Mouse (Mus musculus): ENCODE data around the gene Stk11.

Stk11 gene

DNA sequence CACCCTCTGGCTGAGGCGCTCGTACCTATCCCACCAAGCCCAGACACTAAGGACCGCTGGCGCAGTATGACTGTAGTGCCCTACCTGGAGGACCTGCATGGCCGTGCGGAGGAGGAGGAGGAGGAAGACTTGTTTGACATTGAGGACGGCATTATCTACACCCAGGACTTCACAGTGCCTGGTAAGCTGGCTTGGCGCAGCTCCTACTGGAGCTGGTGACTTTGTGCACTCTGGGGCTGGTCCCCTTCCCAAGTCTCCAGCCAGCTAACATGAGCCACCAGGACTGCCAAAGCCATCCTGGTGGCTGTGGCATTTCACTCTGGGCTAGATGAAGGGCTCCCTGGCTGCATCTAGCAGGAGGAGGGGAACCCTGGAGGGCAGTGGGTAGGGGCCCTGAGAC is 12.3 kb downstream of the Stk11 start:
- H3K27me3 ChIP-seq (ENCODE audit: insufficient read depth, low read length): no peaks in the 10 kb centered on the region
- no peak overlapping the region for H3K4me3 ChIP-seq (replicated peaks; ENCODE audit: low read length)
- H3K36me3 ChIP-seq (ENCODE audit: insufficient read depth, low read length): peaks cover 98% of the 10 kb centered on the region
- H3K9me3 ChIP-seq (ENCODE audit: low read length): no peaks in the 10 kb centered on the region
- no peak for TF ChIP-seq NANOG (IDR thresholded peaks at IDR 0.05; ENCODE audit: borderline replicate concordance, low read length)
- TF ChIP-seq CTCF (conservative IDR thresholded peaks at IDR 0.05; ENCODE audit: low read length): no peak
- peaks cover 94% of the 10 kb centered on the region for H3K4me1 ChIP-seq (replicated peaks; ENCODE audit: low read depth, low read length)

DNA sequence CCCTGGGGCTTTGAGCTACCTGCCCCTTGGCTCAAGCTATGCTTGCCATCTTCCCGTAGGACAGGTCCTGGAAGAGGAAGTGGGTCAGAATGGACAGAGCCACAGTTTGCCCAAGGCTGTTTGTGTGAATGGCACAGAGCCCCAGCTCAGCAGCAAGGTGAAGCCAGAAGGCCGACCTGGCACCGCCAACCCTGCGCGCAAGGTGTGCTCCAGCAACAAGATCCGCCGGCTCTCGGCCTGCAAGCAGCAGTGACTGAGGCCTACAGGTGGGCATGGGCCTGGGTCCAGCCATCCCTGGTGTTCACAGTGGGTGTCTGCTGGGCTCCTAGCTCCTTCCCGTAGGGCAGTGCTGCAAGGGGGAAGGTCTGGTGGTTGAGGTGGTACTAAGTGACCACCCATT is 14.2 kb downstream of the Stk11 start:
- Histone ChIP-seq H3K4me3 (replicated peaks; ENCODE audit: low read length) (peak overlapping the region; percentile 35; the same call in 1 of the 2 replicates), H3K27me3 (ENCODE audit: insufficient read depth, low read length) (no peaks in the 10 kb centered on the region), H3K4me1 (replicated peaks; ENCODE audit: low read depth, low read length) (peaks cover 88% of the 10 kb centered on the region), H3K9me3 (ENCODE audit: low read length) (no peaks in the 10 kb centered on the region), H3K36me3 (ENCODE audit: insufficient read depth, low read length) (peaks cover 98% of the 10 kb centered on the region)
- TF ChIP-seq NANOG (IDR thresholded peaks at IDR 0.05; ENCODE audit: borderline replicate concordance, low read length) (no peak), CTCF (conservative IDR thresholded peaks at IDR 0.05; ENCODE audit: low read length) (no peak), POU5F1 (IDR thresholded peaks at IDR 0.05; ENCODE audit: borderline replicate concordance, low read length) (no peak)

DNA sequence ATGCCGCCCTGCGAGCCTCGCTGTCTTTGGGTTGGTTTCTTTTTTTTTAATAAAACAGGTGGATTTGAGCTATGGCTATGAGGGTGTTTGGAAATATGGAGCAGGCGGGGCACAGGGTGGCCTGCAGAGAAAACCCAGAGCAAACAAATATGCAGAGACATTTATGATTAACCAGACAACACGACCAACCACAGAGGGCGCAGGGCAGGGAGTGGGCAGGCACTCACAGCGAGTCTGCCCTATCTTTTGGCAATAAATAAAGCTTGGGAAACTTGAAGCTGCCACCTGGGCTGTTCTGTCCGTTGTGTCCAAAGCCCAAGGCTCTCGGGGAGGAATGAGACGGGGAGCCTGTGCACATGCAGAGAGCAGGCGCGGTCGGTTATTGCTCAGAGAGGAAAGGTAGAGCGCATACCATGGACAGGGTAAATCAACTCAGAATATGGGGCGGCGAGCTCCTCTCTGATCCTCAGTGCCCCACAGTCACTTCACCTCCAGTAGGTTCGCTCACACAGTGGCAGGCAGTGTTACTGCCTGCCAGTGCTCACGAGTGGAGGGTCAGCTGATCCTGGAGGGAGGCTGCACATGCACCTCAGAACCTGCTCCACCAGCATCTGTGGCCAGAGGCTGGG is 14.9 kb downstream of the Stk11 start:
- H3K27me3 ChIP-seq (ENCODE audit: insufficient read depth, low read length): no peaks in the 10 kb centered on the region
- peak overlapping the region; percentile 62 for H3K4me3 ChIP-seq (replicated peaks; ENCODE audit: low read length)
- peaks cover 88% of the 10 kb centered on the region for H3K4me1 ChIP-seq (replicated peaks; ENCODE audit: low read depth, low read length)
- TF ChIP-seq NANOG (IDR thresholded peaks at IDR 0.05; ENCODE audit: borderline replicate concordance, low read length) (no peak), CTCF (conservative IDR thresholded peaks at IDR 0.05; ENCODE audit: low read length) (no peak), POU5F1 (IDR thresholded peaks at IDR 0.05; ENCODE audit: borderline replicate concordance, low read length) (no peak)
- no peaks in the 10 kb centered on the region for H3K9me3 ChIP-seq (ENCODE audit: low read length)
- H3K36me3 ChIP-seq (ENCODE audit: insufficient read depth, low read length): peaks cover 98% of the 10 kb centered on the region

DNA sequence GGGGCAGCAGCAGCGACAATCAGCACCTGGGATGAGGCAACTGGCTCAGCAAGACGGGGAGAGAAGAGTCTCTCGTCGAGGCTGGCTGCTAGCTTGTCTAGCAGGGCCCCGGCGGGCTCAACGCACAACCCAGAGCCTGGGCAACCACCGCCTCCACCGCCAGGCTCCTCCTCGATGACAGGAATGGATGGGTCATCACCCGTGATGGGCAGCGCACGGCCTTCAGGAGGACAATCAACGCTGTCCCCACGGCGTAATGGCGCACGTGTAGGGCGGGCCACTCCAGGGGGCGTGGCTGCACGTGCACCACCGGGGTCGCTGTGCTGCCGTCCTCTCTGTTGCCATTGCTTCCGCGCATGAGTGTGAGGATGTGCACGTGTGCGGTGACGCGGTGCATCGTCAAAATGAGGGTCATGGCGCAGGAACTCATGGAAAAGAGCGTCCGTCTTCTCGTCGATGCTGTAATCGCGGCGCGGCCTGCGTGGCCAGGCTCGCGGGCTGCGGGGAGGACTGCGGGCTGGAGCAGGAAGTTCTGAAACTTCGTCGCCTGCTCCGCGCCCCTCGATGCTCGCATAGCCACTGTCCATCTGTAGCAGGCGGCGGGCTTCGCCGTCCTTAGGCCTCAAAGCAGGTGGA is 15.8 kb downstream of the Stk11 start:
- Histone ChIP-seq H3K4me1 (replicated peaks; ENCODE audit: low read depth, low read length) (peaks cover 87% of the 10 kb centered on the region), H3K36me3 (ENCODE audit: insufficient read depth, low read length) (peaks cover 97% of the 10 kb centered on the region), H3K27me3 (ENCODE audit: insufficient read depth, low read length) (no peaks in the 10 kb centered on the region), H3K9me3 (ENCODE audit: low read length) (no peaks in the 10 kb centered on the region), H3K4me3 (replicated peaks; ENCODE audit: low read length) (peak overlapping the region; percentile 62)
- TF ChIP-seq NANOG (IDR thresholded peaks at IDR 0.05; ENCODE audit: borderline replicate concordance, low read length): no peak
- no peak for TF ChIP-seq POU5F1 (IDR thresholded peaks at IDR 0.05; ENCODE audit: borderline replicate concordance, low read length)
- TF ChIP-seq CTCF (conservative IDR thresholded peaks at IDR 0.05; ENCODE audit: low read length): no peak

DNA sequence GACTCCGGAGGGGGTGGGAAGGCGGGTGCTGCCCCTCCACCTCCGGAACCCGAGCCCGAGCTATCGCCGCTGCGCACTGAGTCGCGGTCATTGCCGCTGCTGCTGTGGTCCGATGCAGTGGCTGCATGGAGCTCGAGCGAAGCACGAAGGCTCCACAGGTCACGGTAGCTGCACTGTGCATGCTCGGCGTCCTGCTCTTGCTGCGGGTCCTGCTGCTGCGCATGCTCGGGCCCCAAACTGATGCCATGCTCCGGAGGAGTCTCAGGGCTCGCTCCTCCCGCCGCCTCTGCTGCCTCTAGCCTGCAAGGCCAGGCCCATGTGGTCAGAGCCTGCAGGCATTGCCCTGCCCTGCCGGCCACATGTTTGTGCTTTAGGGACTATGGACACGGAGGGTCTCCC is 16.3 kb downstream of the Stk11 start:
- Histone ChIP-seq H3K4me1 (replicated peaks; ENCODE audit: low read depth, low read length) (peaks cover 89% of the 10 kb centered on the region), H3K9me3 (ENCODE audit: low read length) (no peaks in the 10 kb centered on the region), H3K27me3 (ENCODE audit: insufficient read depth, low read length) (no peaks in the 10 kb centered on the region; the same call in 1 of the 2 replicates), H3K36me3 (ENCODE audit: insufficient read depth, low read length) (peaks cover 92% of the 10 kb centered on the region), H3K4me3 (replicated peaks; ENCODE audit: low read length) (peak overlapping the region; percentile 62)
- TF ChIP-seq NANOG (IDR thresholded peaks at IDR 0.05; ENCODE audit: borderline replicate concordance, low read length) (no peak), POU5F1 (IDR thresholded peaks at IDR 0.05; ENCODE audit: borderline replicate concordance, low read length) (no peak), CTCF (conservative IDR thresholded peaks at IDR 0.05; ENCODE audit: low read length) (no peak)

DNA sequence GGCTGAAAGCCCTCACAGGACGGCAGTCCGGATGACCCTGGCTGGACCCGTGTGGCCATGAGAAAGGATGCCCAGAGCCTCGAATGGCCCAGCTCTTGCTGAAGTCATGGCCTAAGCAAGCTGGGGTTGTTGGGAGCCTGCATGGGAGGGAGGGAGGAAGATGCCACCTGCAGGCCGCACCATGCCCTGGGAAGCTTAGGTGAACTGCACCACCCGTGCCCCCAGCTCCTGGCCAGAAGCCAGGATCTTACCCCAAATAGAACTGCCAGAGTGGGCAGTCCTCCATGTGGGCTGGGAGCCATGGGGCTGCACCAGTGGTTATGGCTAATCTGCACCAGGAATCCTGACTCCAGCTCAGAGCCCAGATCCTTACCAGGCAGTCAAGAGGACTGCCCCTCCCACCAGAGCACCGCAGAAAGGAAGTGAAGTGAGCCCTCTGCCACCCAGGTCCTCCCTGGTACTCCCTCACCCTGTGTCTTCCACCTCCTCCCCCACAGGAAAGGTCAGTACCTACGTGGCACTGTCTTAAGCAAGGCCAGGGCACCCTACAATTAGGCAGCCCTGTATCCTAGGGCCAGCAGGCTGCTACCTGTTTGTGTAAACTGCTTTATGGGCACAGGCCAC is 17.7 kb downstream of the Stk11 start:
- H3K4me3 ChIP-seq (replicated peaks; ENCODE audit: low read length): no peak overlapping the region
- peaks cover 89% of the 10 kb centered on the region for H3K4me1 ChIP-seq (replicated peaks; ENCODE audit: low read depth, low read length)
- no peak for TF ChIP-seq POU5F1 (IDR thresholded peaks at IDR 0.05; ENCODE audit: borderline replicate concordance, low read length)
- no peak for TF ChIP-seq NANOG (IDR thresholded peaks at IDR 0.05; ENCODE audit: borderline replicate concordance, low read length)
- no peak for TF ChIP-seq CTCF (conservative IDR thresholded peaks at IDR 0.05; ENCODE audit: low read length)
- peaks cover 78% of the 10 kb centered on the region for H3K36me3 ChIP-seq (ENCODE audit: insufficient read depth, low read length)
- no peaks in the 10 kb centered on the region for H3K9me3 ChIP-seq (ENCODE audit: low read length)
- no peaks in the 10 kb centered on the region; the same call in 1 of the 2 replicates for H3K27me3 ChIP-seq (ENCODE audit: insufficient read depth, low read length)

DNA sequence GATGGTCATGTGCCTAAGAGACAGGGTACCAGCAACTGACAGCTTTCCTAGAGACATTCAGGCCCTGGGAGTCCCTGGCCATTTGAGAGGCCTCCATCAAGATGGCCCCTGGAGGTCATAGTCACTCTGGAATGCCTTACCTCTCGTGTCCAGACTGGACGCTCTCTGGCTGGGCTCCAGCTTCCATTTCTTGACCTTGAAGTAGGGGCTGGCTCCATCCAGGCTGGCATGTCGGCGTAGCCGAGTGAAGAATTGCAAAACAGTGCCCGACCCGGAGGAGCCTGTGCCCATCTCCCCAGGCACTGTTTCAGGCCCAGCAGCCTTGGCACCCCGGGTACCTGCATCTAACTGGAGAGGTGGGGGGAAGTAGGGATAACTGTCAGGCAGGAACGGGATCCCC is 18.8 kb downstream of the Stk11 start:
- no peak overlapping the region for H3K4me3 ChIP-seq (replicated peaks; ENCODE audit: low read length)
- peaks cover 83% of the 10 kb centered on the region for H3K4me1 ChIP-seq (replicated peaks; ENCODE audit: low read depth, low read length)
- TF ChIP-seq CTCF (conservative IDR thresholded peaks at IDR 0.05; ENCODE audit: low read length) (no peak), POU5F1 (IDR thresholded peaks at IDR 0.05; ENCODE audit: borderline replicate concordance, low read length) (no peak), NANOG (IDR thresholded peaks at IDR 0.05; ENCODE audit: borderline replicate concordance, low read length) (no peak)
- H3K36me3 ChIP-seq (ENCODE audit: insufficient read depth, low read length): peaks cover 67% of the 10 kb centered on the region
- H3K27me3 ChIP-seq (ENCODE audit: insufficient read depth, low read length): no peaks in the 10 kb centered on the region; the same call in 1 of the 2 replicates
- no peaks in the 10 kb centered on the region for H3K9me3 ChIP-seq (ENCODE audit: low read length)

DNA sequence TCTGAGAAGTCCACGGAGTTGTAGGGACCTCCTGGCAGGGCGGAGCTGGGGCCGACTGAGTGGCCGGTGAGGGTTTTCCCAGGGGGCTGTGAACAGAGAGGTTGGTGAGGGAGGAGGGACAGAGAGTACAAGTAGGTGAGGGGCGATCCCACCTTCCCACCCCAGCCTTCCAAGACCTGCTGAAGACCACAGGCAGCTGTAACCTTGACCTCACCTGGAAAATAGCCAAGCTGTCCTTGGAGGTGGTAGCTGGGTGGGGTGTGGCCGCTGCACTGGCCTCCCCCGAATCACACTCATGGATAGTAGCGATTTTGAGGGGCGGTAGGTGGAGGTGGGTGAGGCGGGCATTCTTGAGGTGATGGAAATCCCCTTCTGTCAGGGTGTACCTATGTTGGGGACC is 19.6 kb downstream of the Stk11 start:
- Histone ChIP-seq H3K27me3 (ENCODE audit: insufficient read depth, low read length) (no peaks in the 10 kb centered on the region; the same call in 1 of the 2 replicates), H3K4me3 (replicated peaks; ENCODE audit: low read length) (no peak overlapping the region), H3K4me1 (replicated peaks; ENCODE audit: low read depth, low read length) (peaks cover 83% of the 10 kb centered on the region), H3K9me3 (ENCODE audit: low read length) (no peaks in the 10 kb centered on the region), H3K36me3 (ENCODE audit: insufficient read depth, low read length) (peaks cover 60% of the 10 kb centered on the region)
- TF ChIP-seq NANOG (IDR thresholded peaks at IDR 0.05; ENCODE audit: borderline replicate concordance, low read length) (no peak), CTCF (conservative IDR thresholded peaks at IDR 0.05; ENCODE audit: low read length) (no peak), POU5F1 (IDR thresholded peaks at IDR 0.05; ENCODE audit: borderline replicate concordance, low read length) (no peak)

Measured in E14TG2a.4 (cell line).